Mouse (Mus musculus) embryonic fibroblast, embryonic 13.5 days (primary cell): ENCODE measurements at regions not wholly inside any gene's neighbourhood (a gene's known extent, or its start where the extent isn't known, plus 50 kb on each side); places are given as distances from the start of the nearest gene placed in this dataset.

ENCODE experiments used
- H3K27ac ChIP-seq: 2 replicates; pipeline ENCODE4 v1.5.1; 2012; ENCODE audit warnings: low read length, control low read depth, inconsistent platforms; ENCODE audit not compliant: insufficient read depth
- H3K4me1 ChIP-seq: 2 replicates; pipeline ENCODE4 v1.6.1; 2011; ENCODE audit warnings: low read length; ENCODE audit not compliant: control insufficient read depth, insufficient read depth
- H3K4me3 ChIP-seq: 2 replicates; pipeline ENCODE4 v1.5.1; 2011; ENCODE audit warnings: mild to moderate bottlenecking, control low read depth, low read length; ENCODE audit not compliant: insufficient read depth
- CTCF ChIP-seq: IDR thresholded peaks from 2 replicates; pipeline ENCODE4 v1.5.1; 2011; ENCODE audit warnings: mild to moderate bottlenecking, control low read depth, low read length, moderate library complexity, borderline replicate concordance; ENCODE audit not compliant: insufficient read depth
- POLR2A ChIP-seq: IDR thresholded peaks from 2 replicates; pipeline ENCODE4 v1.6.1; 2011; ENCODE audit warnings: low read depth, mild to moderate bottlenecking, control low read depth, low read length, moderate library complexity

DNA sequence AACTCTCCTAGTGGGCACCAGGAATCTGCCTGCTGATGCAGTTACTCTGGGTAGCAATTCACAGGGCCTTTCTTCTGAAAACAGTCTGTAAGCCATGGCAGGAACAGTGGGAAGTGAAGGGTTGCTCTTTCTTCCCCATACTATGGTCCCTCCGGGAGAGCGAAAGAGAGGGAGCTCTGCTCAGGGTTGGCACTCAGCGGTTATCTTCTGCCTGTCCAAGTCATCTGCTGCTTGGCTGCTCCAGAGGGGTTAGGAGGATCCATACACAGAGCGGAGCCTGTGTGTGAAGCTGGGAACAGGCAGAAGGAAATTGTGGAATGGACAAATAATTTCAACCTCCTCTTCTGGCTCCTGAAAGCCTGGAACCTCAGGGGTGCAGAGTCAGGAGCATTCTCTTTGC, 200.6 kb upstream of the Nxpe4 start:
- H3K4me1 ChIP-seq = 0 out of 2 replicates have a peak, but pooled peaks cover 2% of the 10 kb centered on the region
- H3K4me3 ChIP-seq = no peak overlapping the region
- no peak overlapping the region for H3K27ac ChIP-seq
- TF ChIP-seq CTCF = no peak
- TF ChIP-seq POLR2A = no peak

DNA sequence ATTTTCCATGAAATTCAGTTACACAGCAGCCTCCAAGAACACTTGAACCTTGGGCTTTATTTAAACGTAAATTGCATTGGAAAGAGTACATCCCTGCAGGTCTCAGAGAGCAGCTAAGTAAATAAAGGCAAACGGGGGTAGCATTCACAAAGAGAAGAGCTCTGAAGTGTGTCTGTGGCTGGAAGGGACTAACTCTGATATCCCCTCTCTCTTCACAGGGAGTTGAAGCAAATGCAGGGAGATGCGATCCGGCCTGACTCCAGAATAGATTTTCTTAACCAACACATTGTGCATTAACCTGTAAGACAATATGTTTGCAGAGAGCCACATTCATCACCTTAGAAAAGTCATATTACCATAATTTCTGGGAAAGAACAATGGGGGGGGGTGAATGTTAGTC, 199.7 kb upstream of the Nxpe4 start:
- Histone ChIP-seq H3K27ac (no peak overlapping the region), H3K4me1 (0 out of 2 replicates have a peak, but pooled peaks cover 2% of the 10 kb centered on the region), H3K4me3 (no peak overlapping the region)
- TF ChIP-seq CTCF (no peak), POLR2A (no peak)

DNA sequence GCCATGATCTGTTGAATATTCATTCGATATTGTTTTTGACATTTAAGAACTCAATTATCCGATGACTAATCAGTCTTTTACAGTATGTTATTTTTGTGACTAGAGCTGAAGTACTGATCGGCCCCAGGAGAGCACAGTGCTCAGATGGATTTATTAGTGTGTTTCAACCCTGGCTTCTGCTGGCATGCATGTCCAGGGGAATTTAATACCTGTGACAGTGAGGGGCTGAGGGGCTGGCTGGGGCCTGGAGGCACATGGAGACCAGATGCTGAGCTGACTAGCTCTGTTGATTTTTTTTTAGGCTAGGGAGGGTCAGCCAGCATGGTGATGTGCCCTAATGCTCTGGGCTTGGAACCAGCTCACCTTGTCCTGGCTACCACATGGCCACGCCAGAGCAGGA, 199.2 kb upstream of the Nxpe4 start:
- no peak for TF ChIP-seq POLR2A
- no peak for TF ChIP-seq CTCF
- no peak overlapping the region for H3K4me3 ChIP-seq
- 0 out of 2 replicates have a peak, but pooled peaks cover 2% of the 10 kb centered on the region for H3K4me1 ChIP-seq
- H3K27ac ChIP-seq = no peak overlapping the region

DNA sequence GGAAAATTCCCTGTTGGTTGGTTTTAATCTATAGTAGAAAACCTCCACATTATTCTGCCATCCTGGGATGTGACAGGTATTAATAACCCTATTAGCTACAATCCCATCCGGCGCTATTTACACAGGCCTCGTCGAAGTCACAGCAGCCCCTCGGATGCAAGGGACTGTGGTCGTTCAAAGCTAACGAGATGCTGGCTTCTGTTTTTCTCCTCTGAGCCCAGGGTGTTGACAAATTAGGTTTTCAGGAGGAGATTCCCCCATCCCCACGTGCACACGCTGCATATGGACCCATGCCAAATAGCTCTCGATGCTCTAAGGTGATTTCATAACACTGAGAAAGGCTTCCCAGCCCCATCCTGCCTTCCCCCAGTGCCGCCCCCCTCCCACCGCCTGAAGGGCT, 188.7 kb upstream of the Nxpe4 start:
- H3K27ac ChIP-seq = no peak overlapping the region
- H3K4me1 ChIP-seq = no peaks in the 10 kb centered on the region
- no peak for TF ChIP-seq POLR2A
- H3K4me3 ChIP-seq = no peak overlapping the region

DNA sequence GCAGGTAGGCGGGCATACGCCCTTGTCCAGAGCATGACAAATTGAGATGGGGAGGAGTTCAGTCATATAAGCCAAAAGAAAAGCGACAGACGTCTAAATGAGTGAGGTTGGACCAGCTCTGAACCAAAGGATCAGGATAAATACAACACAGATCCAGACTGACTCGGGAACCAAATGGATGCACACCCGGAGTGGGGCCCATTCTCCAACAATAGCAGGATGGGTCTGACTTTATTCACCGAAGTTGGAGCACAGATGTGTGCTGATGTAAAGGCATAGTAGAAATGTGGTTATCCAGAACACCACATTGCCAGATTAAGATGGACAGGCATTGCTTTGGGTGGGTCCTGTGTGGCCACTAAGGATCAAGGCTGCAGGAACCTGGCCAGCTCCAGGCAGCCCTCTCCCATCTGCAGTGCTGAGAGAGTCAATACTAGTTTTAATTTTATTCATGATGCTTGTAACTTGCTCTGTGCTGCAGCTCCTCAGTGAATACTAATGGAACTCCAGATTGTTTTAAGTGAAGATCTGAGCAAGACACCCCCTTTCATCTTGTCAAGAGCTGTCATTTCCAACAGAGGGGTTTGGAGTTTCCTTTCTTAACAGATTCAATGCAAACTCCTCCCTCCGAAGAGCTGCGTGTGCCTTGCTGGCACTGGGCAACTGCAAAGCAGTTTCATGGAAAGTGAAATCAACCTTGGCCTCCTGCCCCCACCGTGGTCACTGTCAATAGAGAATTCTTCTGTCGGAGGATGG, 176.3 kb upstream of the Nxpe4 start:
- Histone ChIP-seq H3K4me1 (no peaks in the 10 kb centered on the region), H3K4me3 (no peak overlapping the region), H3K27ac (no peak overlapping the region)
- TF ChIP-seq POLR2A (no peak), CTCF (no peak)

DNA sequence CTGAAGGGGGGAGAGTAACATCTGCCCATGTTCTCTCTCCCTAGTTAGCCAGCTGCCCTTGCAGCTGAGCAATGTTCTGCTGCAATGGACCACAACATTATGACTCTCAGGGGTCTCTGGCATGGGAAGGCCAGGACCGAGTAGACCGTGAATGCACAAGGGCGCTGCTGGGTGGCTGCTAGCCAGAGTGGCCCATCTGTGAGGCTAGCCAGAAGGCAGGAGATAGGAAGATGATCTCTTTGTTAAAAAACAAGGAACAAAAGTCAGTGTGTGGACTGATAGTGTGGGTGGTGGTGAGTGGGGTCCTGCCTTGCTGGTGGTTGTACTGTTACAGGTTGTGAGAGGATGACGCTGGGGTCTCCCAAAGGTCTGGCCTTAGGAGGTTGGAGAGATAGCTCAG, 174.6 kb upstream of the Nxpe4 start:
- H3K4me1 ChIP-seq = no peaks in the 10 kb centered on the region
- no peak overlapping the region for H3K27ac ChIP-seq
- H3K4me3 ChIP-seq = no peak overlapping the region
- no peak for TF ChIP-seq POLR2A
- no peak for TF ChIP-seq CTCF

DNA sequence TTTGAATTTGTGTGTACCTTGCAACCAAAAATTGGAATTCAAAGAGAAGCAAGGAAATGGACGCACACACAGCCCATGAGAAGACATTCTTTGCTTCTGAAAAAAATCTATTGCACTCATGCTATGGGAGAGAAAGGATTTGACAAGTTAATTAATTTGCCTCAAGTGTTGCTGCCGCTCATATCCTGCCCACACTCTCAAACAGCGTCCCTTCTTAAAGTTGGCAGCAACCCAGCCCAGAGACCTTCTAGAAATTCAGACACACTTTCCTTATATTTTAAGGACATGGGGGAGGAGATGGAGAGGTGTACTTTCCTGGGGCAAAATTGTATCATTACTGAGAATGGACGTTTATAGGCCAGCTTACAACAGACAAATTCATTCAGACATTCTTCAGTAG, 167.2 kb upstream of the Nxpe4 start:
- TF ChIP-seq POLR2A (no peak), CTCF (no peak)
- Histone ChIP-seq H3K4me1 (no peaks in the 10 kb centered on the region), H3K27ac (no peak overlapping the region), H3K4me3 (no peak overlapping the region)

DNA sequence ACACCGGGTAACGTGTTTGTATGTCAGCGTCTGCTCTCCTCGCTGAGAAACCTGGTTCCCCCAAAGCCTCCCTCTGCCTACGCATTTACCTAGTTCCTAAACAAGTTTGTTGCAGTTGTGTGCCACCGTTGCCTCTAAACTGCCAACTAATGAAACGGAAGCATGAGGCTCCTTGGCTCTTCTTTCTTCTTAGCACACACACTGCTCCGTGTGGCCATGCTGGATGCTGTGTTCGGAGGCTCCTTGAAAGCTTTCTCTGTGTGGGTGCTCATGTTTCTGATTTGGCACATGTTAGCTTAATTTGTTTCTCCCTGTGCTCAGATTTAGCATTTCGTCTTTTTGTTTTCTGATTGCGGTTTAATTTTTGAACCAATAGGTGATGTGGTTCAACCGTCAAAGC, 162.2 kb upstream of the Nxpe4 start:
- no peaks in the 10 kb centered on the region for H3K4me1 ChIP-seq
- no peak overlapping the region for H3K4me3 ChIP-seq
- H3K27ac ChIP-seq = no peak overlapping the region
- no peak for TF ChIP-seq CTCF
- no peak for TF ChIP-seq POLR2A

DNA sequence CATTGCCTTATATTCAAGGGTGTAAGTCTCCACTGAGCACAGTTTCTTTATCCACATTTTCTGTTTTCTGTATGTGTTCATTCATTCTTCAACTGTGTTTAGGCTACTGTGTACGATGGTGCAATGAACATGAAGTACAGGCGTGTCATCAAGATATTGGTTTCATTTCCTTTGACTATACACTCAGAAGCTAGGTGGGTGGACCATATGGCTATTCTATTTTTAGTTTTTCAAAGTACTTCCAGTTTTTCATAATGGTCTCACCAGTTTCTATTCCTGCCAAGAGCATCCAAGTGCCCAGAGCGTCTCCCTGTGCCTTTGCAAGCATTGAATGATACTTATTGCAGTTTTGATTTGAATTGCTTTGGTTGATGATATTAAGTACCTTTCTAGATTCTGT, 132.8 kb upstream of the Nxpe4 start:
- no peak for TF ChIP-seq CTCF
- TF ChIP-seq POLR2A = no peak
- H3K4me3 ChIP-seq = no peak overlapping the region
- H3K4me1 ChIP-seq = no peaks in the 10 kb centered on the region
- H3K27ac ChIP-seq = no peak overlapping the region

DNA sequence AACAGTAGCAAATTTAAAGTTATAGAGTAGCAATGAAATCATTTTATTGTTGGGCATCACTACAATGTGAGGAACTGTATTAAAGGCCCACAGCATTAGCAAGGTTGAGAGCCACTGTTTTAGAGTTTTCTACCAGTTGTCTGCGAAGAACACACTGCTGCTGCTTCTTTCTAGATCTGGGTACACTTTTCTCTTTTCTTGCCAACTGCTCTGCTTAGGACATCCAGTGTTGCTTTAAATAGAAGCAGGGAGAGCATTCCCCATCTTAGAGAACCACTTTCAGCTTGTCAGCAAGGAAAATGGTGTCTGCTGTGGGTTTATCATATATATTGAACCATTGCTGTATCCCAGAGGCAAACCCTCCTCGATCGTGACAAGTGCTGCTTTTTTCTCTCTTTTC, 131.0 kb upstream of the Nxpe4 start:
- Histone ChIP-seq H3K27ac (no peak overlapping the region), H3K4me3 (no peak overlapping the region), H3K4me1 (no peaks in the 10 kb centered on the region)
- TF ChIP-seq CTCF (no peak), POLR2A (no peak)
